Mouse (Mus musculus) common myeloid progenitor, adult 5-6 weeks (primary cell): ENCODE measurements at regions not wholly inside any gene's neighbourhood (a gene's known extent, or its start where the extent isn't known, plus 50 kb on each side); places are given as distances from the start of the nearest gene placed in this dataset.
"Not testable (repeated sequence)": the region's sequence is repeated elsewhere in the genome, so short reads cannot be mapped to it uniquely, and the experiment has no call there.

Experiments used
- ATAC-seq: replicated peaks from 2 replicates; pipeline ENCODE4 v1.8.0; 2016; ENCODE audit warnings: low read depth, mild to moderate bottlenecking, moderate TSS enrichment, inconsistent platforms; ENCODE audit not compliant: poor library complexity, severe bottlenecking

DNA sequence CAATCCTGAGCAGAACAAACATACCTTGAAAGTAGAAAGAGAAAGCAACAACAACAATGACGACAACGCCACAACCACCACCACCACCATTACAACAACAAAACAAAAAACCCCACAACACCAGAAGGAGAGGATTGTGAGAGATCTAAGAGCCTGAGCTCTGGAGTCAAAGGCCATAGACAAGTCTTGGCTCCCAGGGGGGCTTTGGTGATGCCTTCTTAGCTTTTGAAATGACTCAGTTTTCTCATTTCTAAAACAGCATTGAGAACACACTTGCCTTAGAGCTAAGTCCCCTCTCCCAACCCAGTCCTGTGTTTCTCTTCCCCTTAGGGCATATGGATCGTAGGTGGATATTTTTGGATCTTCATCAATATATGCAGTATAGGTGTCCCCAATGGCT is 112.2 kb downstream of the Kif20b start:
- no peak for ATAC-seq

DNA sequence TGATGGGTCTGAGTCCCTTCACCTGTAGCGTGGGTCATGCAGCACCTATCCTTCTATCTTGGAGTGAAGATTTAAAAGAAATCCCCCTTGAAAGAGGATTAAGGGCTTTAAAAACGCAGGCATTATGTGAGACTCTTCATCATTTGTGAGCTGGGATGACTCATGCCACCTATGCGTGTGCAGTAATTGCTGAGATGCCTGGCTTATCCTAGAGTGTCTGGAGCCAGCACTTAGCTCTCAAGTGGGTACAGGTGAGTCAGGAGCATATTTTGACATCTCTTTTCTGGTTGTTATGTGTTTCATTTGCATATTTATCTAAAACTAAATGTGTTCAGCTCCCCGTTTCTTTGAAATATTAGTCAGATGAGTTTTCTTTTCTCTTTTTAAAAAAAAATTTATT is 123.4 kb downstream of the Kif20b start:
- no peak for ATAC-seq

DNA sequence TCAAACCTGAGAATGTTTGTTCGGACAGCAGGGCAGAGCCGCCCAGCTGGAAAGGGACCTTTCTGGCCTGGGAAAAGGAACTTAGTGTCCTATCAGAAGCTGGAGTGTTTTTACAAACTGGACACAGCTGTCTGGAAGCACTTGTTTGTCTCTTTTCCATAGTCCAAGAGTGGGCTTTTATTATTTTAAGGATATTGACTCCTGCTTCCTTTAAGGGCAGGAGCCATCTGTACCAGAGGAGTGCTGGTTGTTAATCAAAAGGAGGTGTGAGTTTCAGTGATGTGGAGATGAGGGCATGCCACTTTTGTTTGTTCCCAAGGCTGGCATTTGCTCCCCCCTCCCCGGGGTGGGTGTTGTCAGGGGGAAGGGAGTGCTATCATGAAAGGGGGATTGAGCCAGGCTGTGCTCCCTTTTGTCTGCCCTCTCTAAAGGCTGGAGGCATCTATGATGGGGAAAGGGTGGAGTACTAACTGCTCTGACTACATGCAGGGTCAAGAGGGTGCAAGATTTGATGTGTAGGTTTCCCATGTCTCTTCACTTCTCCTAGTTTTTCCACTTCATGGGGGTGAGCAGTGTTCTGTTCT is 144.3 kb downstream of the Kif20b start:
- no peak for ATAC-seq

DNA sequence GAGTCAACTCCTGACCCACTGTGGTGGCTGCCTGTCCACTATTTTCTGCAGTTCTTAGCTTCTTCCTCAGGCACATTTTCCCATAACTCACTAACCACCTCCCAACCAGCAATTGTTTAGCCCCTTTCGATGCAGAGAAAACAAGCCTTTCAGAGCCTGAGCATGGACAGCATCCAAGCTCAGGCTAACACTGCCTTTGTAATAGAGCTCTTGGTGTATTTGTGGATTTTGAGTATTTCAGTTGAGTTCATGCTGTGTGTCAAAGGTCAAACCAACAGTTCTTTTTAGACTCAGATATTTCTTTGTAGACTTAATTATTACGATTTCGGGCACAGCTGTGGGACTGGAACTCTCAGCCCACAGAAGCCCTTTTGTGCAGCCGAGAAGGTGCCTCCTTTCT is 159.0 kb downstream of the Kif20b start:
- no peak for ATAC-seq

DNA sequence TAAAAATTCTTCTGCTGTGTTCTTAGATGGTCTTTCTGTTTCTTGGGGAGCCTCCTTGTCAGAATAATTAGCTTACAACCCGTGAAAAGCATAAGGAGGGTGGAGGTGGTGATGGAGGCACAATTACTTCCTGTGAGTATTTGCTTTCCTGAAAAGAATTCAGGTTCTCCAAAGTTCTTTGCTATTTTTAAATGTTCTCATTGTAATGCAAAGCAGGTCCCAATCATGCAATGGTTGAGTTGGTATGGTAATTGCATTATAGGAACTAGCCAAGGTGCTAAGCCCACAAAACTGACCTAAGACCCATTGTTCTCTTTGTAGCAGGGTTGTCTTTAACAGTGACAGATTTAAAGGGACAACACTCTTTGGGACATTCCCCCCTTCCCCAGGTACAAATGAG is 179.1 kb downstream of the Kif20b start:
- no peak for ATAC-seq

DNA sequence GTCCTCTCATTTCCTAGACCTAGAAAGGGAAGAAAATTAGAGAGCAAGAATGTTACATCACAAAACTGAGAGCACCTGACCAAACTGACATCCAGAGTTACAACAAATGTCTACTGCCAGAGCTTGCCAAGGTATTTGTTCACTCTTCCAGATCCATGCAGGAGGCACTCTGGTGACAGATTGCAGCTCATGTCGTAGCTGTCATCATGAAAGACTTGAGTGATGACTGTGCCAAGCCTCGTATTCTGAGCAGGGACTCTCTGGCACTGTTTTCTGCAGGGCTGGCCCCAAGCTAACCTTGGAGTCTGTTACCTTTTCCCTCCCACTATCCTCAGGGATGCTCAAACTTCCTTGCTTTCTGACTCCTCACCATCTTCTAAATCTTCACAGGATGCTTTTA is 192.2 kb downstream of the Kif20b start:
- ATAC-seq = no peak

DNA sequence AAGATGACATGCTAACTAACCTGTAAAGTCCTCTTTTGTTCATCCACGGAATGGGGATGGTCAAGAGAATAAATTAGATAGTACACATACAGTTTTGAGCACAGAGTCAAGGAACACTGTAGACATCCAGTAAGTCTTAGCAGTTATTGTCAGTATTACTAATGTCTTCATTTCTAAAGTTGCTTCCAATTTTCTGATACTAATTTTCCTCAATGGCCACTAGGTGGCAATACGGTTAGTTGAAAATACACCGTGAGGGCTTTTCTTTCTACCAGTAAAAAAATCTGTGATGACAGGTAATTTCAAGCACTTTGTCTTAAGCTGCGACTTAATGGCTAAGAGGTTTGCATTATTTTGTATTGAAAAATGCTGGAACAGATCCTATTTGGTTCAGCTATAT is 203.1 kb downstream of the Kif20b start:
- ATAC-seq = peak; percentile 55

DNA sequence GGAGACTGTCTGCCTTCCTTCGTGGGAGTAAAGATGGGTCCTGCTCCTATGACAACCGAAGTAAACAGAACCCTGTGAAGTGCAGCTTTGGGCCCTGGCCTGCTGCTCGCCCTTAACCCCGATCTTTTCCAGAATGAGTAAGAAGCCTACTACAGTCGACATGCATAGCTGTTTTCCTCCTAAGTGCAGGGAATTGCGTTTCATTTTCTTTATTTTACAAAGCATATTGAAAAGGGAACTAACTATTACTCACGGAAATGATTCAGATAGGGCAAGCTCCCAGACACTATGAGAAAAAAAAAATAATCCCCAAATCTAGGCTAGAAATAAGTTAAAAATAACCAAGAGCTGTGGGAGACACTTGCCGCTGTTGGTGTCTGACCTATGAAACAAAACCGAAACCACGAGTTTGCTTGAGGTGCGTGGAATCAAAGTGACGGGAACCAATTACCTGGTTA is 204.5 kb downstream of the Kif20b start:
- ATAC-seq = peak; percentile 61

DNA sequence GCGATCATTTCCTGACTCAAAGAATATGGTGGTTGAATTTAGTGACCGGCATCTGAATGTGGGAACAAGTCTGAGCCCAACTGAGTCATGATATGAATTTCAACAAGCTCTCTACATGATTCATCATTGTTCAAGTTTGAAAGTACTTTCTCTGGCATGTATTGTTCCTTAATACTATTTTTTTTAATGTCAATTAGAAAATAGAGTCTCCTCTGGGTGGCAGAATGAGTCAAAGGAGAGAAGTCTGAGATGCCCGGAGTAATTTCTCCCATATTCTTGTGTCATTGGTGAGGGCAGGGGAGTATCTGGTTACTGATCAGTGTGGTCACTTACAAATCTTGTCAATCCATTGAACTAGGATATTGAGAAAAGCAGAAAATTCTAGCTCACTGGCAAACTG is 205.9 kb downstream of the Kif20b start:
- ATAC-seq = no peak

DNA sequence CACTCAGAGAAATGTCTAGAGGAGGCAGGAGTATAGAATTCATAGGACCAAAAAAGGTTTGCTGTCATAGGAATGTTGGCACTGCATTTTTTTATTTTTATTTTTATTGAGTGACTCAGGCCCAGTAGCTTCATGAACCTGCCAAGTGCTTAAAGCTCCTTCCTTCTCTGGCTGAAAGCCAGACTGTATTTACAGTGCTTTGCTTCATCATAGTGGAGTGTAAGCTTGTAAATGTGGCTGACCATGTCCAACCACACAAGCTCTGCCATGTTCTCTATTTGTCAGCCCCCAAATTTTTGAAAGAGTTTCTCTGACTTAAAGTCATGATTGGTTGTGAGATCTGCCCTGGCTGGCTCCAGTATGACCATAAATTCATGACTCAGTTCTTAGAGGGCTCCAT is 221.0 kb downstream of the Kif20b start:
- no peak for ATAC-seq

DNA sequence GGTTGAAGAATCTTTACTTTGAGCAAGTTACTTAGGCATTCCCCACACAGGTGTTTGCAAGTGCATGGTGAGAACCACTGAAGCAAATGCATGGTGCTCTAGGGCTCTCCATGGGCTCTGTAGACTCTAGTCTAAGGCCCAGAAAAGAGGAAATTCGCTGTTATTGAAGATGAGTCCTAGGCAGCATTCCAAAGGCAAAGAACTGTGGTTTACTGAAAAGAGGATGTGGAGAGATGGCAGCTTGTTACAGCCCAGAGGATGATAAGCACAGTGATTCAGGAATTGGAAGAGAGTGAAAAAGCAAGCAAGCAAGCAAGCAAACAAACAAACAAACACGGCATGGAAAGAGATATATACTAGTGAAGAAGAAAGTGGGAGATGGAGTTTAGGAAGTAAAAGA is 221.6 kb downstream of the Kif20b start:
- ATAC-seq = peak; percentile 89

DNA sequence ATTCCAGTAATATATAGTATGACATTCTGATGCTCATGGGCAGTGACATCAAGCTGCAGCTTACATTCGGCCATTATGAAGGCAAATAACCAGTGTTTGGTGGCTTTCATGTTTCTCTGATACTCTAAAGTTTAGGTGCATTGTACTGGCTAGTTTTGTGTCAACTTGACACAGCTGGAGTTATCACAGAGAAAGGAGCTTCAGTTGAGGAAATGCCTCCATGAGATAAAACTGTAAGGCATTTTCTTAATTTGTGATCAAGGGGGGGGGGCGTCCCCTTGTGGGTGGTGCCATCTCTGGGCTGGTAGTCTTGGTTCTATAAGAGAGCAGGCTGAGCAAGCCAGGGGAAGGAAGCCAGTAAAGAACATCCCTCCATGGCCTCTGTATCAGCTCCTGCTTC is 227.3 kb downstream of the Kif20b start:
- ATAC-seq = not testable (repeated sequence)

DNA sequence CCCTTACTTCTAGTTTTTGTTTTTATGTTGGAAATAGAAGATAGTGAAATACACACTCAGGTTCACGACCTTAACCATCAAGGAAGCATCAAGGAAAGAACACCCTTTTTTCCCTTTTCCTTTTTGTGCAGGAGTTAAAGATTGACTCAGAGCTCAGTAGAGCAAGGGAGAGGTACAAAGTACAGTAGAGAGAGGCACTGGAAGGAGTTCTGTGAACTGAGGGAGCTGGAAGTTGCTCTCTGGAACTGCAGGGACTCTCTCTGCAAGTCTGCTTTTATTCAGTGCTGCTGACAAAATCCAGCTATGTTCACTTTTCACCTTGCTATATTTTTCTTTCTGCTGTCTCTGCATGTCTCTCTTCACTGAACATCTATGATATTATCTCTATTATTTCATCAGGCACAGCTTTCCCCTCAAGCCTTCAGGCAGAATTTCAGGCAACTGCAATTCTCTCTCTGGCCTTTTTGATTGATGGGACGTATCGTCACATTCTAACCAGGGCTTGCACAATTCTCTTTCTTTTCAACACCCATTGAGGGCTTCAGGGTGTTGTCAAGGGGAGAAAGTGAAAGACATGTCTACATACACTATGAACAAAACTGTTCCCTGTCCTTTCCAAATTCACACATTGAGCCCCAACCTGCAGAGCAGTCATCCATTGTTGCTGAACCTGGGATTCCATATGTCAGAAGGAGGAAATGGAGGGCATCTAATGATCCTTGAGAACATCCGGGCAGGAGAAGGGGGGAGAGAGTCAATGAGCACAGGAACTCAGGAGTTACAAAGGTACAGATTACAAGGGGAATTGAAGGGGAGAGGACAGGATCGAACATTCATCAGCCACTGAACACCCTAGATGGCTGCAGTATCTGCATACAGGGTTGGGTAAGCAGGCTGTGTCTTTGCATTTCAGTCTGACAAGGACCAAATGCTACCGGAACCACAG is 228.9 kb downstream of the Kif20b start:
- peak; percentile 19 for ATAC-seq

DNA sequence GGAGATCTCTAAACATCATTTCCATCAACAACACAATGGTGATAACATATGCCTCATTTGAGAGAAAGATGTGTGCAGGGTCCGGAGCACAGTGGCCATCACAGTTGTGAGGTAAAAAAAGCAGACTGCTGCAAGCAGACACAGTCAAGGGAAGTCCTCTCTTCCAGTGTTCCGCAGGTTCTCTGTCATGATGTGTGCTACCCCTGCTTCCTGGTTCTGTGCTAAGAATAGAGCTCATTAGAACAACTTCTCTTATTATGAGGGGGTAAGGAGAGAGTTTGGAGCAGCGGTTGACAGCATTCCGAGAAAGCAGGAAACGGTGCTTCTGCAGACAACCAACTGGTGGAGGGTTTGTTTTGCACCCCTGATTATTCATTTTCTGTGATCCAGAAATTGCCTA is 229.7 kb downstream of the Kif20b start:
- ATAC-seq = peak; percentile 93

DNA sequence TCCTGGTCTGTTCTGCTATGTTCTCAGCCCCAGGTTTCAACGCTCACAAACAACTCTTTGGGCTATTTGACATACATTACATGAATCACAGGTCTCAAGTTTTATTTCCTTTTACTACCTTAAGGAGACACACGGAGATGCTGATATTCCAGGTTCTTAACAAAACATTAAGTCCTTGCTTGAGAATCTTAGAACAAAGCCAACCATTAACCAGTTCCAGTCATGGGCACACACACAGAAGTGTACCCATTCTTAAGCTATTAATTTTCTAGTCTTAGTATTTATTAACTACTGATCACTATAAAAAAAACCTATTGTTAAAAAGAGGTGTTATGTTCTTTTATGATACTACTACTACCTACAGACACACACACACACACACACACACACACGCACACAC is 235.7 kb downstream of the Kif20b start:
- ATAC-seq = no peak

DNA sequence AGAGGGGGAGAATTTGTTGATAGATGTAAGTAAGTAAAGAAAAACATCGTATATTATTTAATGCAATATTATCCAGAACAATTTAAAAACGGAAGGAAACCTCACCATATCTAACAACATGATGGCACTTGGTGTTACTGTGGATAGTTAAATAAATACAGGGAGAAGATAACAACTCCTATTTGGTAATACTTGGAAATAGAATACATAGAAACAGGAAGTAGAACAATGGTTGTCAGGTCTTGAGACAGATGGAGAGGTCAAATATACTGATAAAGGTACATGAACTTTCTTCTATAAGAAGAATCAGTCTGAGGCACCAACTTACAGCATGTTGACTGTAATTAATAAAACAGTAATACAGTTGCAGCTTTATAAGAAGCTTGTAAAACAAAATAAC is 242.6 kb downstream of the Kif20b start:
- ATAC-seq = no peak

DNA sequence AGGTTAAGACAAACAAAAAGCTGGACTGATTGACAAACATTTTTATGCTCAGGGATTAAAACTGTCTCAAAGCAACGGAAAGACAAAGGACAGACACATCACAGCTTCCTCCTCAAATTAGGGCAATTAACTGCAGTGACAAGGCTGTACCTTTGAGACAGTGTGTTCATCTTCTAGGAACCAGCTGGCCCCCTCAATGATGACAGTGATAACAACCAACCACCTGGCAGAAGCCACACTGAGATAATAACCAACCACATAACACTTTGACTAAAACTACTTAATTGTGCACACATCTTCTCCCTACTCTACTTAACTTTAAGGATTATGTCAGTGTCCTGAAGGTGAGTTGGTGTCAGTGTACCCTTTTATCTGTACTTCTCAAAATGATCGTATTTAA is 248.4 kb downstream of the Kif20b start:
- ATAC-seq = no peak

DNA sequence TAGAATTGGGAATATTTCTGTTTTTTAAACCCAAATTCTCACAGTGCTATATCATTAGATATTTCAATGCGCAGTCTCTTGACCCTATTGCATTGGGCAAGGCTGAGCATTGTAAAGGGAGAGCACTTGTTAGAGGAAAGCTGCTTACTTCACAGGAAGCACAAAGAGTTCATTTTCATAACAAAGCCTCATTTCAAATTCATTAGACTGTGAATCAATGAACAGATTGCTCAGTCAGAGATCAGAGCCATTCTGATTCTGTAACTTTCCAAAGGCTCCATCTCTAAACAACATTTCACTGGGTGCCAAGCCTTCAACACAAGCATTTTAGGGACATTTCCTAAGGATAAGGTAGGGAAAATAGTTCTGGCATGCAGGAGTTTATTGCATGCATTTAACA is 257.9 kb downstream of the Kif20b start:
- ATAC-seq = no peak

DNA sequence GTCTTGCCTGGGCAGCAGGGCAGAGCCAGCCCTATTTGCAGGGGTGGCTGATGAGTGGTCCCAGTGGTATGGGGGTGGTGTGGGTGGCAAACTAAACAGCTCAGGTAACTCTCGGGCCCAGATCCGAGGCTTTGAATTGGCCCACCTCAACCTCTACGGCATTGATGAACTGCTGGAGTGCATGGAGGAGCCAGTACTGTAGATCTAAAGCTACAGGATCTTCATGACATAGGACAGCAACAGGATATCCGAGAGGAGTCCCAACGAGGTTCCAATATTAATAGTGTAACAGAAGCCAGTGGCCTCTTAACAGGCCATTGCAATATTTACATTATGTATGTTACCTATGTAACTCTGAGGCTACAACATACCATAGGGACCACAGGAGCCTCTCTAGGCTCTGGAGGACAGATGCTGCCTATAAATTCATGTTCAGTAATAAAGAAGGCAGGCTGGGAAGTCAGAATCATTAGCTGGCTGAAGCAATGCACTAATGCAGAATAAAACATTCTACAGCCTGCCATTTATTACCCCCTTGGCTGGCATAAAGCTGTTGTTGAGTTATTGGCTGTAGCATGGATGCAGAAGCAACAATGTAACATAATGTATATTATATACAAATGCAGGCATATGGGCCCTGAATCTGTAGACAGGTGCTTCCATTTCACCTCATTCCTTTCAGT is 283.5 kb downstream of the Kif20b start:
- no peak for ATAC-seq

DNA sequence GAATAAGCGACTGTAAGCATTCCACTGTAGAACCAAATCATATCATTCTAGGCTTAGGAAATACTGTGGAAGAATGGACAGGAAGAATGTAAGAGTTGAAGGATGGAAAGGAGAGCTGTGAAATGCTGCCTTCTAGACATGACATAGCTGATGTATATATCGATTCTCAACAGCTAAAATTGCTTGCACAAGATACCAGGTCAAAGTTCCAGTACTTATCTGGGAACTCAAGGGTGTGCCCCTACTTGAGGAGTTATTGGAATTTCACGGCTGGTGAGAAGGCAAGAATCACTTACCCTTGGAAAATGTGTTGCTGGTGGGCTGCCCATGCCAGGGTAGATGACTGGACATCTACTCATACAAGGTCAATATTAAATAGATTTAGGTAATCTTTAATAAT is 322.0 kb downstream of the Kif20b start:
- ATAC-seq = no peak

DNA sequence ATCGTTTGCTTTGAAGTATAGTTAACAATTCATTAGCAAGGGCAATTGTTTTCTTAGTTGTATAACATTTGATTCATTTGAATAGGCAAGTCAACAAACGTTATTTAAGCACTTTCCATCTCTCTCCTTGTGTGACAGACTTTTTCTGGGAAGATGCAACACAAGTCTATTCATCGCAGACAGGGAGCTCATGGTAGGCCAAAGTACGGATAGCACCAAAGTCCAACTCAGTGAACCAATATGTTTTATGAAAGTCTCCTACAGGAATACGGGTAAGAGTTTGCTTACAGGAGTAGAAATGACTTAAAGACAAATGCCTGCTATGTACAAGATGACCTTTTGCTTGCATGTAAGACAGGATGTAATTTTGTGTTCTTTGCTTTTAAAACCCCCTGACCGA is 325.4 kb downstream of the Kif20b start:
- ATAC-seq = no peak
